Mouse (Mus musculus) heart, postnatal 0 days (tissue): ENCODE data around the gene Mrpl53.
A peak's percentile ranks its signal among the peaks of the same experiment; 100 is the strongest.

Source experiments
- CTCF ChIP-seq: IDR thresholded peaks from 2 replicates; pipeline ENCODE4 v1.5.1; 2016; ENCODE audit warnings: antibody characterized with exemption, control low read depth, low read depth
- EP300 ChIP-seq: IDR thresholded peaks from 2 replicates; pipeline ENCODE4 v1.6.1; 2016; ENCODE audit warnings: antibody characterized with exemption, low read depth

DNA sequence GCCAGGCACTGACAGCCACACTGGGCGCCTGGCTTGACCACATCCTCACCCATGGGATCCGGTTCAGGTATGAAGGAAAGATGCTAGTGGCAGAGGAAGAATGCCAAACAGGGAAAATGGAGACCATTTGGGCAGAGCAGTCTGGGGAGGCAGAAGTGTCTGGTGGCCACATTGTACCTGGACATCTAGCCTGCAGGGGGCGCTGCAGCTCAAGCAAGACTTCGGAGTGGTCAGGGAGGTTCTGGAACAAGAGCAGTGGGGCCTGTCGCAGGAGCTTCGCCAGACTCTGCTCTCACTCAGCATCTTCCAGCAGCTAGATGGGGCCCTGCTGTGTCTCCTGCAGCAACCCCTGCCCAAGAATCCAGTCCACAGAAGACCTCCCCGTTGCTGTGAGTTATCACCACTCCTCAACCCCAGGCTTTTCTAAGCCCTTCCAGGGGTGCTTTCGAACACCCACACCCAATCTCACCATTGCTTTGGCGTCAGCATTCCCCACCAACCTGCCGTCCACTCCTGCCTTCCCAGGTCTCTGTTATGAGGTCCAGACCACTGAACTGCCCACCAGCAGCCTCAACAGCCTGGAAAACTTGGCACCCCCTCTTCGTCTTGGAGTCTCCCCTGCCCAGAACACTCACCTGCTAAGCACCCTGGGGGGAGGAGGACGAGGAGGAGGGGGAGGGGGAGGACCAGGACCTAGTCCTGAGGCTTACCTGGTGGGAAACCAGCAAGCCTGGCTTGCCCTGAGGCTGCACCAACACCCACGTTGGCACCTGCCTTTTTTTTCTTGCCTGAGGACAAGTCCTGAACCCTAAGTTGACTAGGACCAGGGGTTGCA lies 1.1 kb upstream of the Mrpl53 start:
- TF ChIP-seq CTCF, result peak; percentile 73
- no peak for TF ChIP-seq EP300
